Mouse (Mus musculus): ENCODE measurements at regions not wholly inside any gene's neighbourhood (a gene's known extent, or its start where the extent isn't known, plus 50 kb on each side); places are given as distances from the start of the nearest gene placed in this dataset.
A peak's percentile ranks its signal among the peaks of the same experiment; 100 is the strongest.

DNA sequence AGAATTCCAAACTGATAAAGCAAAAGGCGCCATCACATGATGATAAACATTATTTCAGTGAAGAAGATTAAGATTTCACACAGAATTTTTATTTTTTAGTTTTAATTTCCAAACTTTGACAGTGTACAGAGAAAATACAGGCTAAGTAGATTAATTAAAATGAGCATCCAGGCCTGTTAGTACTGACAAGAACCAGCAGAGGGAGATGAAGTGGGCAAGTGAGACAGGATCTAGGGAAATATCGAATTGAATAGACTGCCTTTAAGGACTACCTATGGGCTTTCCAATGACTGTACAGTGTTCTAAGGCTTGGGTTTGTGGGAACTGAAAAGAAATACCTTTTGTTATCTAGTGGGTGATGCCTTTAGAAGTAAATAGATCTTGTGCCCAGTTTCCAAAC is 491.1 kb downstream of the Pcdh18 start:
- Histone ChIP-seq H3K27me3 (ENCODE audit: control insufficient read depth in 1 of 2, insufficient read depth in 2 of 2, low read length in 2 of 2) (no peaks in the 10 kb centered on the region), H3K9ac (ENCODE audit: control insufficient read depth, low read depth, low read length, poor library complexity, severe bottlenecking) (no peak overlapping the region), H3K9me3 (replicated peaks; ENCODE audit: insufficient read depth, low read length) (no peaks in the 10 kb centered on the region), H3K36me3 (ENCODE audit: control insufficient read depth in 1 of 2, insufficient read depth in 2 of 2, low read length in 2 of 2) (no peaks in the 10 kb centered on the region), H3K27ac (ENCODE audit: control insufficient read depth, low read depth, low read length) (no peak overlapping the region), H3K79me2 (ENCODE audit: control insufficient read depth, insufficient read depth, low read length, poor library complexity) (no peaks in the 10 kb centered on the region), H3K4me1 (ENCODE audit: control insufficient read depth in 1 of 2, insufficient read depth in 2 of 2, low read length in 2 of 2) (no peaks in the 10 kb centered on the region), H3K4me3 (ENCODE audit: control insufficient read depth in 1 of 2, insufficient read depth in 1 of 2, low read depth in 2 of 2, low read length in 2 of 2) (no peak overlapping the region)
- peak; percentile 26 for TF ChIP-seq SMC3 (IDR thresholded peaks at IDR 0.05; ENCODE audit: low read depth, low read length)
- no peak for TF ChIP-seq UBTF (IDR thresholded peaks at IDR 0.05; ENCODE audit: borderline replicate concordance, insufficient read depth, low read depth, low read length)
- DNase-seq (ENCODE audit: low read depth, low spot score) = peak; percentile 3

Measured in MEL (cell line).